In genomic region chr2:173935706-173936105, GRCm38 (mm10) we compare ENCODE assay signal across 16 mouse cellular contexts.
"Had no signal": no experiment of that assay in that cellular context is flagged by ENCODE, and none has a peak within 500 bp of the region (broad histone marks: within the 10 kb centered on the region; RNA-seq: fewer than 3 reads in every experiment).

No protein-coding gene starts in this region.

- H3K4me2 ChIP-seq: lung, embryonic 15.5 days; midbrain, embryonic 11.5 days; midbrain, embryonic 13.5 days; midbrain, embryonic 15.5 days; neural tube, embryonic 12.5 days; stomach, embryonic 15.5 days had no signal

- H3K4me3 ChIP-seq: lung, embryonic 15.5 days; megakaryocyte, embryonic 14.5 days; midbrain, embryonic 13.5 days; midbrain, embryonic 15.5 days; neural tube, embryonic 12.5 days; stomach, embryonic 15.5 days had no signal

- DNase-seq: lung, adult 2 months; lung, postnatal 14 days; lung, postnatal 36 days; right cerebral cortex, postnatal 14 days; thymus, postnatal 14 days; thymus, postnatal 36 days had no signal

- H3K27ac ChIP-seq: lung, embryonic 15.5 days; macrophage; midbrain, embryonic 13.5 days; midbrain, embryonic 15.5 days; neural tube, embryonic 12.5 days; stomach, embryonic 15.5 days; stomach, postnatal 0 days had no signal

- ATAC-seq: lung, postnatal 0 days; midbrain, embryonic 13.5 days; midbrain, embryonic 15.5 days had no signal

- H3K36me3 ChIP-seq: lung, embryonic 15.5 days; midbrain, embryonic 13.5 days; midbrain, embryonic 15.5 days; neural tube, embryonic 12.5 days; stomach, embryonic 15.5 days had no signal

- H3K4me1 ChIP-seq: lung, embryonic 15.5 days; megakaryocyte, embryonic 14.5 days had no signal

- H3K9me3 ChIP-seq: lung, embryonic 15.5 days; midbrain, embryonic 13.5 days; stomach, embryonic 15.5 days had no signal

- H3K27me3 ChIP-seq: lung, embryonic 15.5 days; megakaryocyte, embryonic 14.5 days; midbrain, embryonic 13.5 days; midbrain, embryonic 15.5 days; neural tube, embryonic 12.5 days; stomach, embryonic 15.5 days had no signal

- H3K9ac ChIP-seq: lung, embryonic 15.5 days; midbrain, embryonic 13.5 days; midbrain, embryonic 15.5 days; neural tube, embryonic 12.5 days; stomach, embryonic 15.5 days had no signal
